Mouse (Mus musculus): ENCODE data around the gene Tbc1d5.

DNA sequence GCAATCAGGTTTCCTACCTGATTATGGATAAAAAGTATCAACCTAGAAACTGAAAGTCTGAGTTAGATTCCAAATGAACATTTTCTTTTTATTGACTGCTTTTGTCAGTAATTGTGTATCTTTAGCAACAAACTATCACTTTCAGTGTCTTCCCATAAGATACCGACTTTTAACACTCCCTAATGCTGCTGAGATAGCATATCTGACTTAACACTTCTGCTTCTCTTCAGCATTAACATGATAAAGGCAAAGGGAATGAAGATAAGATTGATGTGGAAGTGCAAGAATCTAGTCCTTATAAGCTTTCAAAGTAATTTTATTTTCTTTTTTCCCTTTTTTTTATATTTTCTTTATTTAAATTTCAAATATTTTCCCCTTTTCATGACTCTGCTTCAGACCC, 138.3 kb downstream of the Tbc1d5 start:
- TF ChIP-seq CTCF (conservative IDR thresholded peaks at IDR 0.05; ENCODE audit: low read length) (no peak), POU5F1 (IDR thresholded peaks at IDR 0.05; ENCODE audit: borderline replicate concordance, low read length) (no peak), NANOG (IDR thresholded peaks at IDR 0.05; ENCODE audit: borderline replicate concordance, low read length) (no peak)

All from E14TG2a.4 (cell line).